Mouse (Mus musculus): ENCODE measurements around the gene Wdr70. TPM values are rescaled to one million over a fixed set of nuclear protein-coding genes. Genes with fewer than 3 reads are reported as not detected.
"Not testable (repeated sequence)": the region's sequence is repeated elsewhere in the genome, so short reads cannot be mapped to it uniquely, and the experiment has no call there.

Gene Wdr70
- polyA plus RNA-seq, 1 experiment from 2014 or later = 21.7 TPM

GRCm38 (mm10) chr15:8108966-8109743, 10.1 kb upstream of the Wdr70 start, which contains the start of gene Nup155:
TSS of gene Nup155 (plus strand) at chr15:8109273.
- Histone ChIP-seq H3K27me3 (replicated peaks; ENCODE audit: control insufficient read depth, insufficient read depth, low read length) (no peaks in the 10 kb centered on the region), H3K9me3 (ENCODE audit: control insufficient read depth) (no peaks in the 10 kb centered on the region), H3K27ac (ENCODE audit: low read depth, low read length) (peak within 1 kb of the TSS; percentile 81), H3K4me1 (replicated peaks; ENCODE audit: control insufficient read depth, insufficient read depth, low read length) (no peaks in the 10 kb centered on the region), H3K4me3 (ENCODE audit: low read depth, low read length) (peak within 1 kb of the TSS; percentile 93), H3K36me3 (ENCODE audit: control insufficient read depth, insufficient read depth) (peaks cover 16% of the 10 kb centered on the region), H3K9ac (ENCODE audit: low read depth, low read length) (peak within 1 kb of the TSS; percentile 74), H3K4me2 (replicated peaks; ENCODE audit: low read depth) (peak within 1 kb of the TSS; percentile 71)
- WGBS = under 1% methylated on average over 54 of the region's 54 CpGs
- 0 out of 2 replicates have a peak, but pooled peaks have one; percentile 17 for TF ChIP-seq CTCF (IDR thresholded peaks at IDR 0.05; ENCODE audit: low read depth)
- peak; percentile 97 for ATAC-seq

GRCm38 (mm10) chr15:8108360-8108965, 9.5 kb upstream of the Wdr70 start:
- 40% methylated on average over 19 of the region's 19 CpGs for WGBS
- ATAC-seq = peak; percentile 18; the same call in 1 of the 2 replicates
- Histone ChIP-seq H3K4me2 (replicated peaks; ENCODE audit: low read depth) (peak overlapping the region; percentile 71), H3K27ac (ENCODE audit: low read depth, low read length) (peak overlapping the region; percentile 81; the same call in 1 of the 2 replicates), H3K4me1 (replicated peaks; ENCODE audit: control insufficient read depth, insufficient read depth, low read length) (no peaks in the 10 kb centered on the region), H3K27me3 (replicated peaks; ENCODE audit: control insufficient read depth, insufficient read depth, low read length) (no peaks in the 10 kb centered on the region), H3K9ac (ENCODE audit: low read depth, low read length) (peak overlapping the region; percentile 74), H3K36me3 (ENCODE audit: control insufficient read depth, insufficient read depth) (peaks cover 10% of the 10 kb centered on the region), H3K9me3 (ENCODE audit: control insufficient read depth) (no peaks in the 10 kb centered on the region), H3K4me3 (ENCODE audit: low read depth, low read length) (peak overlapping the region; percentile 93)
- no peak for TF ChIP-seq CTCF (IDR thresholded peaks at IDR 0.05; ENCODE audit: low read depth)

DNA sequence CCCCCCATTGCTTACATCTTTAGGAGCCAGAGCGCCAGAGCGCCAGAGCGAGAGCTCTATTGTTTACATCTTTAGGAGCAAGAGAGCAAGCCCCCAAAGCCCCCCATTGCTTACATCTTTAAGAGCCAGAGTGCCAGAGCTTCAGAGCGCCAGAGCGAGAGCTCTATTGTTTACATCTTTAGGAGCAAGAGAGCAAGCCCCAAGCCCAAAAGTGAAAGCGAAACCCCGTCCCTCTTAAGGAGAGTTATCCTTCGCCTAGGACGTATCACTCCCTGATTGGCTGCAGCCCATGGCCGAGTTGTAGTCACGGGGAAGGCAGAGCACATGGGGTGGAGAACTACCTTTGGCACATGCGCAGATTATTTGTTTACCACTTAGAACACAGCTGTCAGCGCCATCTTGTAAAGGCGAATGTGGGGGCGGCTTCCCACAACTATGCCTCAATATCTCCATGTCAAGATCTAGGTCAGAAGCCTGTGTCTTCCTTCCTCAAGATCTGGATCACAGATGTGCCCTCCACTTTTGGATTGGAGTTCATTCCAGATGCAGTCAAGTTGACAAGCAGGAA, 3.0 kb upstream of the Wdr70 start:
- not testable (repeated sequence) for H3K4me3 ChIP-seq (ENCODE audit: low read depth, low read length); H3K9me3 ChIP-seq (ENCODE audit: control insufficient read depth); H3K27ac ChIP-seq (ENCODE audit: low read depth, low read length); ATAC-seq; H3K4me2 ChIP-seq (replicated peaks; ENCODE audit: low read depth); H3K27me3 ChIP-seq (replicated peaks; ENCODE audit: control insufficient read depth, insufficient read depth, low read length); H3K9ac ChIP-seq (ENCODE audit: low read depth, low read length); H3K4me1 ChIP-seq (replicated peaks; ENCODE audit: control insufficient read depth, insufficient read depth, low read length); H3K36me3 ChIP-seq (ENCODE audit: control insufficient read depth, insufficient read depth)
- 69% methylated on average over 13 of the region's 15 CpGs for WGBS

DNA sequence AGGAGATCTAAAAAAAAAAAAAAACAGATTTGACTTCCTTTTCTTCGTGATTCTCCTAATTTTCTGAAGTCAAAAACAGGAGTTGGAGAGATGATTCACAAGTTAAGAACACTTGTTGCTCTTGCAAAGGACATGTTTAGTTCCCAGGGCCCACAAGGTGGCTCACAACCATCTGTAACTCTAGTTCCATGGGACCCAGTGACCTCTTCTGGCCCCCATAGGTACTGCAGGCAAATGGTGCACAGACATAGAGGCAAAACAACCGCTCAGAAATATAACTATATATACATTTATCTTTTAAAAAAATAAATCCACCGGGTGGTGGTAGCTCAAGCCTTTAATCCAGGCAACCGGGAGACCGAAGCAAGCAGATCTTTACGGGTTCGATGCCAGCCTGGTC, 1.2 kb downstream of the Wdr70 start:
- no peak overlapping the region for H3K27ac ChIP-seq (ENCODE audit: low read depth, low read length)
- H3K4me3 ChIP-seq (ENCODE audit: low read depth, low read length) = peak overlapping the region; percentile 90; the same call in 1 of the 2 replicates
- H3K9me3 ChIP-seq (ENCODE audit: control insufficient read depth) = no peaks in the 10 kb centered on the region
- 0 out of 2 replicates have a peak, but pooled peaks have one; percentile 50 for ATAC-seq
- no peaks in the 10 kb centered on the region for H3K27me3 ChIP-seq (replicated peaks; ENCODE audit: control insufficient read depth, insufficient read depth, low read length)
- H3K4me1 ChIP-seq (replicated peaks; ENCODE audit: control insufficient read depth, insufficient read depth, low read length) = no peaks in the 10 kb centered on the region; the same call in 1 of the 2 replicates
- H3K36me3 ChIP-seq (ENCODE audit: control insufficient read depth, insufficient read depth) = 0 out of 2 replicates have a peak, but pooled peaks cover 5% of the 10 kb centered on the region
- peak overlapping the region; percentile 70 for H3K4me2 ChIP-seq (replicated peaks; ENCODE audit: low read depth)
- 25% methylated on average over 7 of the region's 7 CpGs for WGBS
- TF ChIP-seq CTCF (IDR thresholded peaks at IDR 0.05; ENCODE audit: low read depth) = peak; percentile 84
- no peak overlapping the region for H3K9ac ChIP-seq (ENCODE audit: low read depth, low read length)

GRCm38 (mm10) chr15:8092668-8093067, 6.3 kb downstream of the Wdr70 start:
- WGBS = 85% methylated on average over 1 of the region's 1 CpGs
- ATAC-seq = not testable (repeated sequence)

GRCm38 (mm10) chr15:8090685-8091084, 8.3 kb downstream of the Wdr70 start:
- H3K4me1 ChIP-seq (replicated peaks; ENCODE audit: control insufficient read depth, insufficient read depth, low read length) = no peaks in the 10 kb centered on the region
- H3K4me3 ChIP-seq (ENCODE audit: low read depth, low read length) = no peak overlapping the region
- no peak for ATAC-seq
- H3K9ac ChIP-seq (ENCODE audit: low read depth, low read length) = no peak overlapping the region
- peaks cover 17% of the 10 kb centered on the region for H3K36me3 ChIP-seq (ENCODE audit: control insufficient read depth, insufficient read depth)
- no peaks in the 10 kb centered on the region for H3K9me3 ChIP-seq (ENCODE audit: control insufficient read depth)
- TF ChIP-seq CTCF (IDR thresholded peaks at IDR 0.05; ENCODE audit: low read depth) = no peak
- no peaks in the 10 kb centered on the region for H3K27me3 ChIP-seq (replicated peaks; ENCODE audit: control insufficient read depth, insufficient read depth, low read length)
- no peak overlapping the region for H3K4me2 ChIP-seq (replicated peaks; ENCODE audit: low read depth)
- H3K27ac ChIP-seq (ENCODE audit: low read depth, low read length) = no peak overlapping the region
- WGBS = 95% methylated on average over 2 of the region's 2 CpGs

More at GRCm38 (mm10) chr15:8092668-8093067, 6.3 kb downstream of the Wdr70 start:
- H3K27ac ChIP-seq (ENCODE audit: low read depth, low read length); H3K9ac ChIP-seq (ENCODE audit: low read depth, low read length); H3K27me3 ChIP-seq (replicated peaks; ENCODE audit: control insufficient read depth, insufficient read depth, low read length); H3K4me1 ChIP-seq (replicated peaks; ENCODE audit: control insufficient read depth, insufficient read depth, low read length); H3K4me2 ChIP-seq (replicated peaks; ENCODE audit: low read depth); H3K9me3 ChIP-seq (ENCODE audit: control insufficient read depth); H3K4me3 ChIP-seq (ENCODE audit: low read depth, low read length): not testable (repeated sequence)
- peaks cover 22% of the 10 kb centered on the region for H3K36me3 ChIP-seq (ENCODE audit: control insufficient read depth, insufficient read depth)

Data from intestine, postnatal 0 days (tissue).